Mouse (Mus musculus) megakaryocyte, adult 5-6 weeks (primary cell): ENCODE results near the gene Trpm8. TPM values are rescaled to one million over a fixed set of nuclear protein-coding genes. Genes with fewer than 3 reads are reported as not detected.

ENCODE experiments used
- ATAC-seq: 2 replicates; pipeline ENCODE4 v1.8.0; 2016; ENCODE audit warnings: mild to moderate bottlenecking, inconsistent platforms; ENCODE audit not compliant: poor library complexity, severe bottlenecking
- total RNA-seq, 2 experiments: library from RNA; stranded (forward) in 1 of 2; stranded (reverse) in 1 of 2; fragments of 153-499, 151-499 nt in 1 of 2; fragments of 221-1000, 200-1000 nt in 1 of 2; gene quantifications; 2 replicates each; pipeline versions ENCODE4 v1.2.3 to v1.2.4; 2015 to 2017

The Trpm8 gene
- total RNA-seq, 2 experiments from 2014 or later: not detected

DNA sequence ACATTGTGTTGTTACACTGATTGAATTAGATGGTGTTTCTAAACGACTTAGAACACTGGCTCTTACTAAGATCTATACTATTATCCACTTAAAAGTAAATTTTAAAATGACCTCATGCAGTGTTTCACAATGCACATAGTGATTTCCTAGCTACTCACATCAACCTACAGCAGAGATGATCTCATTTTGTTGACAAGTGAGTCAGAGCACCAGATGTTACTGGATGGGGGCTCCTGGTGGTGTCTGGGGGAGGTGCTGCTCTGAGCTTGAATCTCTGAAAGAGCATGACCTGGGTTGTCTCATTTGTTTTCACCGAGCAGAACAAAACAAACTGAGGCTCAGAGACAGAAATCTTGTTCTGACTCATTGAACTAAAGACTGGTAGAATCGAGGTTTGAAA lies 68.1 kb downstream of the Trpm8 start:
- no peak for ATAC-seq

DNA sequence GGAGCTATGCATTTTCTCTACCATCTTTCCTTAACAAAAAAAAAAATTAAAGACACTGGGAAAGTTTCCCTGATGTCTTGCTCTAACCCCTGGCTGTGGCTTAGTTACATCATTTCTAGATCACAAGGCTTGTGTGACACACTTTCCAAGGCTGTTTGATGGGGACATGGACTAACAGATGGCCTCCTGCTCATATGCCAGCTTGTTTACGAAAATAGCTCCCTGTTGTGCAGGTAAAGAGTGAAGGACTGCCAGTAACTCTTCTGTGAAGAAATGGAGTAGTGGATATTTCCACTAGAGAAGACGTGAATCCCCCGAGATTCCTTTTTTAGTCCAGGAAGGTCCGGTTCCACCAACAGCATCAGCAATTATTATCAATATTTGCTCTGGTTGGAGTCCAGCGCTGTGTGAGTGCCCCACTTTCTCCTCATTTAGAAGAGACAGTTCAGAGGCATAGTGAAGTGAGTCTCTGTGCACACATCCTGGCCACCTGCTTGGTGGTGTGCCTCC lies 71.1 kb downstream of the Trpm8 start:
- no peak for ATAC-seq

DNA sequence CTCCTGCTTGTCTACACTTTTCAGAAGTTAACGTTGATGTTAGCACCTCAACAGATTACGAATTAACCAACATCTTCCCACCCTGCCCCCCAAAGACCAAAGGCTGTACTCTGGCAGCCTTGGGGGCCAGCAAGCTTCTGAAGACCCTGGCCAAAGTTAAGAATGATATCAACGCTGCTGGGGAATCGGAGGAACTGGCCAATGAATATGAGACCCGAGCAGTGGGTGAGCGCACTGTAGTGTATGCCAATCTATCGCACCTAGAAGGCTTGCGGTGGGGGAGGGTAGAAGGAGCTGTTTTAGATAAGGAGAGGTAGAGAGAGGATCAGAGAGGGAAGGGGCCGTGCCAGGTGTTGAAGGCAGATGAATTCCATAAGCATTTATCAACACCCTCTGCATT lies 73.3 kb downstream of the Trpm8 start:
- no peak for ATAC-seq

DNA sequence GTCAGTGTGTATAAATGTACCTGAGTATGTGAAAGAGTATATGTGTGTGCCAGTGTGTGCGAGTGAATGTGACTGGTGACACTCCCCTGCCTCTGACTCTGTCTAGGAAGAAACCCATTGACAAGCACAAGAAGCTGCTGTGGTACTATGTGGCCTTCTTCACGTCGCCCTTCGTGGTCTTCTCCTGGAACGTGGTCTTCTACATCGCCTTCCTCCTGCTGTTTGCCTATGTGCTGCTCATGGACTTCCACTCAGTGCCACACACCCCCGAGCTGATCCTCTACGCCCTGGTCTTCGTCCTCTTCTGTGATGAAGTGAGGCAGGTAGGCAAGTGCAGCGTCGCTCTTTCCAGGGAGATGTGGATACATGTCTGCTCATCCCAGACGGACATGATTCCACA lies 77.6 kb downstream of the Trpm8 start:
- ATAC-seq: no peak

DNA sequence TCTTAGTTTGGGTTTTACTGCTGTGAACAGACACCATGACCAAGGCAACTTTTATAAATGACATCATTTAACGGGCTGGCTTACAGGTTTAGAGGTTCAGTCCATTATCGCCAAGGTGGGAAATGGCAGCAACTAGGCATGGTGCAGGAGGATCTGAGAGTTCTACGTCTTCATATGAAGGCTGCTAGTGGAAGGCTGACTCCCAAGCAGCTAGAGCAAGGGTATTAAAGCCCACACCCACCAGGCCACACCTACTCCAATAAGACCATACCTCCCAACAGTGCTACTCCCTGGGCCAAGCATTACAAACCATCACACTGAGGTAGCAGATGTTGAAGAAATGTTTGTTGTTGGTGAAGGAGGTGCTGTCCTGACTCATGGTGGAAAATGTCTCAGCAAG lies 78.2 kb downstream of the Trpm8 start:
- no peak for ATAC-seq

DNA sequence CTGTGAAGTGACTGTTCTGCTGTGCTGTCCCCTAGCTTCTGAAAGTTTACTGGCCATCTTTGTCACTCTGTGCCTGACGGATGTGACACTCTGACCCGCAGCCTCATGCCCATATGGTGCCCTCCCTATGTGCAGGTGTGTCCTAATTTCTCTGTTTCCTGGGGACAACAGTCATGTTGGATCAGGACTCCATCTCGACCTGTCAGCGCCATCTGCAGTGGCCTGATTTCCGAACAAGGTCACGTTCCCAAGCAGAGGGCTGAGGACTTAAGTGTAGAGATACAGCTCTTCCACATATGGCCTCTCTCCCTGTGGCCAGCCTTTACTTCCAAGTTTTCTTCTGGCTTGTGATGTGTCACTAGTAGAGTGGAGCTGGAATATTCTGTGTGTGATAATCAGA lies 79.2 kb downstream of the Trpm8 start:
- no peak for ATAC-seq

DNA sequence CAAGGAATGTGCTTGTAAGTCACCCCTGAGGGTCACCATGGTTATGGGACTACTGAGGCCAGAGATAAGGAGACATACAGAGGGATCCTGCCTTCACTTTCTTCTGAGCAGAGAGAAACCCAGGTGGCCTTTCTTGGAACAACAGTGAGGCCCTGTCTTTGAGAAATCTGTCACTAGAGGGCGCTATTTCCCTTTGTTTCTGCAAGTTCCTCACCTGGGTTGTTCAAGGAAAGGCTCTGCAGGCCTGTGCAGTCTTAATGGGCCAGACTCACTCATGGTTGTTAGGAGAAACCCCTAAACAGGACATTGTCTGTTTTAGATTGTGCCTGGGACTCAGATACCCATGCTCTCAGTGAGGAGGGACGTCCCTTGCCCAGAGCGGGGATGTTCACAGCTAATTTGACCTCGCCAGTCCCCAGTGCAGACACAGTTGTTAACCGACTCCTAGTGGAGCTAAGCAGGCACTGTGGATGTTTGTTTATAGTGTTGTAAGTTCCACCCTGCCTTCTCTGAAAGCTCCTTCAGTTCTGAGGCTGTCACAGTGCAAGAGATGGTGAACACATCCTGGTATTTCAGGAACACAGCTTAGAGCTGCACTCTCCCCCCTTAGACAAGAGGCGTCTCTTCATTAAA lies 80.1 kb downstream of the Trpm8 start:
- no peak for ATAC-seq

DNA sequence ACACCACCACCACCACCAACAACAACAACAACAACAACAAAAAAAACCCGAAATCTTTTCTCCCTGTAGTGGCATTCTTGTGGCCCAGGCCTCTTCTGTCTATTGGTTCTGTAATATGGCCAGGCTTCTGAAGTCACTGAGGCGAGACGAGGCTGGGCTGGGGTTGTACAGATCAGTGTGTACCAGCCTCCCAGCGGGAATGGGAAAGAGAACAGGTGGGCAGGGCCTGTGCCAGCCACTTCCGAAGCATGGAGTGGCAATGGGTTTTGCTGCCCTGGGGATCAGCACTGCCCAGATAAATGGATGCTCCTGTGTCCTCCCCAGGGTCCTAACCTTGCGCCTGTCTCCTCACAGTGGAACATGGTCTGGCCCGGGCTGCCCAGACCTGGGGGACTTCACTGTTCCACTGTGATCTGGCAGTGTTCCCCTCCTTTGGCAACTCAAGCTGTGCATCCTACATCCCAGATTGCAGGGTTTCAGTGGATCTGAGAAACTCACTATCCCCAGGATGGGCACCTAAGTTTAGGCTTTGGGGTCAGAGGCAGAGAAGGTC lies 80.7 kb downstream of the Trpm8 start:
- ATAC-seq: no peak

DNA sequence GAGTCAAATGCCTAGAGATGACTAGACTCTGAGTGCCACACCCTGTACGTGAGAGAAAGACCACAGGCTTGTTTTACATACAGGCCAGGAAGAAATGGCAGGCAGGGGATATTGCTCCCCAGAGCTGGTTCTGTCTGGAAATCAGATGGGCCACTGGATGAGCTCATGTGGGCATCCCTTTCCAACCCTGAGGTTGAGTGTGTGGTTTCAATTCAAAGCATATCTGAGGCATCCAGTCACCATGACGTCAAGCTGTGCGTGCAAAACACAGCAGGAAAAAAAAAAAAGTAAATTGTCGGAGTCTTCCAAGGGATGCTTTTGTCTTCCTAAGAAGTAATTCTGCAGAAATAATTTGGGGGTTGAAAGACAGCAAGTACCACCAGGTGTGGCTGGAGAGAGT lies 83.6 kb downstream of the Trpm8 start:
- no peak for ATAC-seq

DNA sequence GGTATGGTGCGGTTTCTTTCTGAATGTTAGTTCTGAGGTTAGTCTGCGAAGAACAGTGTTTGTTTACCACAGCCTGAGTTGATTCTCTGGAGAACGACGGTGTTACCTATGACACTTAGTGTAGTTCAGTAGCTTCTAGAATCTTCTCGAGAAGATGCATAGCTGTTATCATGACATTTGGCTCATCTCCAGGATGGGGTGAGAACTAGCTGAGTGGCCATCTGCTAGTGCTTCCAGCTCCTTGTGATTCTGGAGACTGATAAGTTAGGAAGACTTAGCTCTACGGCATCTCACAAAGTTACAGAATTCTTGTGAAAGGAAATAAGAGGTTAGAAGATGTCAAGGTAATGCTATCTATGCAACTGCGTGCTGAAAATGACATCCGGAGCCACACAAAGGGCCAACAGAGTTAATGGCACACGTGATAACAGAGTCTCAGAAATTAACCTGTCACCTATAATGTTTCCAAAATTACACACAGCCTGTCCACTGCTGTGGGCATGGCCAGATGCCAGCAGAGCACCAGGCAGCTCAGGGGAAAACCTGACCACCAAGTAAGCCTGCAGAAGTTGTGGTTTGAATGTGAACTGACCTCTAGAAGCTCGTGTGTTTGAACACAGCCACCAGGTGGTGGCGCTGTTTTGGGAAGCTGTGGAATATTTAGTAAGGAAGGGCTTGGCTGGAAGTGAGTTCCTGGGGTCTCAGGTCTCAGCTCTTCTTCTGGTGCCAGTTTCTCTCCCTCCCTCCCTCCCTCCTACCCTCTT lies 89.6 kb downstream of the Trpm8 start:
- no peak for ATAC-seq

DNA sequence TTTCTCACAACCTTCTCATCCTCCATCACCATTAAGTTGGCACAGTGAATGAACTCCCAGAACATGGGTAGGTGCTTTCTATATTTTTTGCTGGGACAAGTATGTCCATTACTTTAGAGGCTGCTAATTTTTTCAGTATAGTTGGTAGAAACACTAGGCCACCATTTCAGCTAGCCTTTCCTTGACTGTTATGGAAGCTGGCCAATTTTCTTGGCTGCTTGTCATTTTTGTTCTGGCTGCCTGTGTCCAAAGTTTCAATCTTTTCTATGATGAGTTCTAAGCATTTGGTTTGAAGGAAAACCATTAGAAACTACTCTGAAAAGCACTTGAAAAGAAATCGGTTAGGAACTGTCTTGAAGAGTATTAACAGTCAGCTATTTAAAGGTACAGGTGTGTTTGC lies 101.0 kb downstream of the Trpm8 start:
- no peak for ATAC-seq

DNA sequence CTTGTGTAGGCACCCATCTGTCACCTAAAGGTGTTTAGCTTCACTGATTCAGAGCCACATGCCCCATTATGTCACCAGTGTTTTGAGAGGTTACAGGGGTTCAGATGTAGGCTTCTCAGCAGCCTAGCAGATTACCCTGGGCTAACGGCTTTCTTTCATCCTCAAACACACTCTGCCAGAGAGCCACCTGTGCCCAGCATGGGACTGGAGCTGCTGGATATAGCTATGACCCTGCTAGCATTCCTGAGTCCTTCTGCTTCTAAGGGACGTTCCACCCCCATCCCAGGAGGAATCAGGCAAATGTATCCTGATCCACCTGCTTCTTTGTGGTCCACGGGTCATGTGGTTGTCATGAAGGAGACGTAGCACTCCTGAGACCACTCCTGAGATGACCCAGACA lies 114.2 kb downstream of the Trpm8 start:
- no peak for ATAC-seq

DNA sequence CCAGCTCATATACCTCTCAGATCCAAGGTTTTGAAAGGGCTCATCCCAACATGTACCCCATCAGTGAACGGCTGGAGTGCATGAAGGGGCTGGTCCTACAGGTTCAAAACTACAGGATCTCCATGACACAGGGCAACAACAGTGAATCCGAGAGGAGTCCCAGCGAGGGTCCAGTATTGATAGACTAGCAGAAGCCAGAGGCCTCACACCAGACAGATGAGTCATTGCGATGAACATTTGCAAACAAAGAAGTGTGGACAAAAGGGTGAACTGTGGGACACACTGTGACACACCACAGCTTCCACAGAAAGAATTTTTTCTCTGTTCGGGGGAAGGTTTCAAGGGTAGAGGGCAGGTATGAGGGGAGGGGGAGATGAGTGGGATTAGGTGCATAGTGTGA lies 115.9 kb downstream of the Trpm8 start:
- no peak for ATAC-seq

DNA sequence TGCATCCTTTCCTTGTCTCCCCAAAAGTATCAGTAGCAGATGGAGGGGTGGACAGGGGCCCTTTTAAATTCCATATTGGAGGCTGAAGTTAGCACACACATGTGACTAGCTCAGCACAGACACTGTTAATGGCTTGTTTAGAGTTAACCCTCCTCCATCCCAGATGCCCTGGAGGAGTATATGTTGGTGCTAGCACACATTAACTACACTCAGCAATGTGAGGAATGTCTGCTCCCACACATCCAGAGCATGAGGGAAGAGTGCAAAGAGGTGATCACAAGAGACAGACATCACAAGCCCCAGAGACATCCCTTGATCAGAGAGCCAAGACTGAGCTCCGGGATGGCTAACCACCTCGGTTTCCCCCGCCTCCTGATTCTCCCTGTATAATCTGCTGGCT lies 125.9 kb downstream of the Trpm8 start:
- no peak for ATAC-seq

DNA sequence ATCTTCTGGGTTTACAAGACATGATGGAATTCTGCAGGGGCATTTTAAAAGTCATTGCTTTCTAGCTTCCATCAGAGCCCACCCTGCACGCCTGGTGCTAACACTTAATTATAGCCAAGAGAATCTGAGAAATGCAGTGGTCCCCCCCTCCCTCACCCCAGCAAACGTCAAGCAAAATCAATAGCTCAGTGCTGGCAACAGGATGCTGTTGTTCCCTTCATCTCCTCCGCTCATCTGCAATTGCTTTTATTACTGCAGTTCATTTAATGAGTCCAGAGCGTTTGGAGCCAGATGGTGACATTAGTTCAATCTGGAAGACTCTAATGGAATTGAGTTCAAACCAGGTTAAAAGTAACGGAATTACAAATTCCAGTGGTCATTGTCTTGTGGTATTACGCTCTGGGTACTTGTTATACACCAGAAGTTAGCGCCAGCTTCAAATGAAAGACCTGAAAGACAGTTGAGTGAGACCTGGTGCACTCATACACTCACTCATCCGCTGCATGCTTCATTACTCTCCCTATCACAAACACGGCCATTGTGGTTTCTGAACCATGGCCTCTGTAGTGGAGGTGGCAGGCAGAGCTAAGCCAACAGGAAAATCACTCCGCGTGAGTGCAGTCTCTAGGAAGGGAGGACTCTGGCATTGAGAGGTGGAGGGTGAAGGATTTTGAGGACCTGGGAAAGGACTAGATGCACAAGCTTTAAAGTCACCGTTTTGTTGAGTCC lies 128.8 kb downstream of the Trpm8 start:
- no peak for ATAC-seq

DNA sequence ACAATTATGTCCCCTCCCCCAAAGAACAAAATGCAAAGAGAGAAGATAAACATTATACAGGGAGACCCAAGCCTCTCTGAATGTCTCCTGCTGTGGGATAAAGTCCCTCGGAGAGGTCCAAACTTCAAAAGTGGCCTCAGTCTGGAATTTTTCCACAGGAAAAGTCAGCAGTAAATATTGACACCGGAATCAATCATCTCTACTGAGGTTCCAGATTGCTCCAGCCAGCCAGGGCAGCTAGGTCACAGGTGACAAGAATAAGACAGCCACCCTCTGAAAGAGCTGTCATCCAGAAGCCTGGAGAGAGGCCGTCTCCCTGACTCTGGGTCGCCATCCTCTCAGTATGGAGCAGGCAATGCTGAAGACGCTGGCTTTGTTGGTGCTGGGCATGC lies 129.3 kb downstream of the Trpm8 start, which contains the start of gene Spp2:
TSS of gene Spp2 (plus strand) at position 155 of the 392 bp plus-strand sequence.
- ATAC-seq: no peak

DNA sequence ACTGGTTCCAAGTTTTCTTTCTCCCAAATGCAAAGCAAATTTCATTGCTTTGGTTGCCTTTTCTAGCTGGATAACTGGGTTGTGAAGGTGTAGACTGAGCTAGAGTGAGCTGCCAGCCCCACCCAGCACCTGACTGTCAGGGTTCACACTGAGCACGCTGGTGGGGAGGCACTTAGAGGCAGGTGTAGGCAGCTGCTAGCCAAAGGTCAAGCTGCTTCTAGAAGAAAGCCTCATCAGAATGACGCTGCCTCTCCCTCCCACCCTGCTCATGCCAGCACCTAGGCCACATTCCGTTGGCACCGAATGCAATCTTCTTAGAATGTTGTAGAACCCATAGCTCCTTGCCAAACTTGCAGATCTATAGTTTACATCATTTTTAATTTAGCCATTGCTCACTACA lies 130.9 kb downstream of the Trpm8 start:
- no peak for ATAC-seq

DNA sequence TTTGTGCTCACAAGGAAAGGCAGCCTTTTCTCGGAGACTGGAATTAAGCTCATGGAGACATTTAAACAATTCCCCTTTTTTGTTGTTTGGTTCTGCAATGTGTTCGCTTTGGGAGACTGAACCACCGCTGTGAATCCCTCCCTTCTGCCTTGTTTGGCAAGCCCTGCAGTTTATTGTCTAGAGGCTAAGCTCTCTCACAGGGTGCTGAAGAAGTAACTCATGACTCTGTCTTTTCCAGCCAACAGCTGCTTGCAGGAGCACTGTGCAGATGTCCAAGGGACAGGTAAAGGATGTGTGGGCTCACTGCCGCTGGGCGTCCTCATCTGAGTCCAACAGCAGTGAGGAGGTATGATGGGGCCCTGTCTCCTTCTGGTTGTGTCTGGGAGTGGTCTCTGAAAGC lies 134.6 kb downstream of the Trpm8 start:
- no peak for ATAC-seq

DNA sequence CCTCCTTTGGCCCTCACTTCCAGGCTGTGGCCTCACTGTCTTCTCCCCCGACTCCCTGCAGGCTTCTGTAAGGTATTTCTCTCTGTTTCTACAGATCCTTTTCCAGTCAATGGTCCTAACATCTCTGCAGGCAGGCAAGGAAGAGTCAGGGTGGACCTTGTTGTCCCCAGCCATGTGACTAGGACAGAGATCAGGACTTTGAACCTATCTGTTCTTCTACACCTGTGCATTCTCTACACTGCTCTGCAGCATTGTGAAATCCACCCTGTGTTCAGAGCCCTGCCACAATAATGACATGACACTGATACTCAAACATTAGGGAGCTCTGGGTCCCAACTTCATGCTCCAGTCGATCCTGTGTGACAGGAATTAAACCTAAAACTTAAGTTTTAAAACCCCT lies 141.5 kb downstream of the Trpm8 start:
- ATAC-seq: no peak

DNA sequence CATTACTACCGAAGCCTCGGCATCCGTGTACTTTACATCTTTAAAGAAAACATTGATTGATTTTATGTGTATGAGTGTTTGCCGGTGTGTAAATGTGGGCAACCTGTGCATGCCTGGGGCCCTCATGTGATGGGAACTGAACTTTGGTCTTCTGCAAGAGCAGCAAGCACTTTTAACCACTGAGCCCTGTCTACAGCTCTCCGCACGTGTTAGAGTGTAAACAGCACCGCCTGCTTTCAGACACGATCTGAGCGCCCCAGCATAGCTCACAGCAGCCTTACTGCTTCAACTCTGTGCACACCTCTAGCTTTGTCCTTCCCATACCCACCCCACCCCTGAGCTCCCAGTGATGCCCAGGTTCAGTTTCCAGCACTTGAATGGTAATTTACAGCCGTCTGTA lies 144.6 kb downstream of the Trpm8 start:
- no peak for ATAC-seq

DNA sequence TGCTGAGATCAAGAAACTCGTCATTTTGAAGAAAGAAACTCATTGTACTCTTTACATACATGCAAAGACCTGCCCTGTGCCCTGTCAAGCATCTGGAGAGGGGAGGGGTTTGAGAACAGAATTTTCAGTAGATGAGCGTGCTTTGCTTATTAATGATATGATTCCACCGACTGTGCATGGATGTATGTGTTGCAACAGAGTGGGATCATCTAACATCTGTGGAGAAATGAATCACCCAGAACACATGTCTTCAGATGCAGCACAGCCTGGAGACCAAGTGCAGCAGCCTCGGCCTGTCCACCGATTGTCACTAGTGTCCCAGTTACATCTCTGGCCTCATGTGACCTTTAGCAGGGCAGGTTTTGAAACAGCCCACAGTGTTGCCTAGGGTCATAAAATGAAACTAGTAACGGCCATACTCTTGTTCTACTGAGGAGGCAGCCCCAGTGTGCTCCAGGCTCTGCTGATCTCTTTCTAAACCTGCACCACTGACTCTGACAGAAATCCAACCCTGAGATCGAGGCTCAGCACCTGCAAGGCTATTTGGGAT lies 145.5 kb downstream of the Trpm8 start:
- no peak for ATAC-seq
